Mouse (Mus musculus) kidney, postnatal 4 days (tissue): Measurements from ENCODE around the gene Spon1.

Experiments used
- DNase-seq, 2 experiments: peaks; one replicate each; pipeline ENCODE4 v3.0.0; 2021; ENCODE audit warnings: mixed read lengths in 2 of 2

The Spon1 gene

DNA sequence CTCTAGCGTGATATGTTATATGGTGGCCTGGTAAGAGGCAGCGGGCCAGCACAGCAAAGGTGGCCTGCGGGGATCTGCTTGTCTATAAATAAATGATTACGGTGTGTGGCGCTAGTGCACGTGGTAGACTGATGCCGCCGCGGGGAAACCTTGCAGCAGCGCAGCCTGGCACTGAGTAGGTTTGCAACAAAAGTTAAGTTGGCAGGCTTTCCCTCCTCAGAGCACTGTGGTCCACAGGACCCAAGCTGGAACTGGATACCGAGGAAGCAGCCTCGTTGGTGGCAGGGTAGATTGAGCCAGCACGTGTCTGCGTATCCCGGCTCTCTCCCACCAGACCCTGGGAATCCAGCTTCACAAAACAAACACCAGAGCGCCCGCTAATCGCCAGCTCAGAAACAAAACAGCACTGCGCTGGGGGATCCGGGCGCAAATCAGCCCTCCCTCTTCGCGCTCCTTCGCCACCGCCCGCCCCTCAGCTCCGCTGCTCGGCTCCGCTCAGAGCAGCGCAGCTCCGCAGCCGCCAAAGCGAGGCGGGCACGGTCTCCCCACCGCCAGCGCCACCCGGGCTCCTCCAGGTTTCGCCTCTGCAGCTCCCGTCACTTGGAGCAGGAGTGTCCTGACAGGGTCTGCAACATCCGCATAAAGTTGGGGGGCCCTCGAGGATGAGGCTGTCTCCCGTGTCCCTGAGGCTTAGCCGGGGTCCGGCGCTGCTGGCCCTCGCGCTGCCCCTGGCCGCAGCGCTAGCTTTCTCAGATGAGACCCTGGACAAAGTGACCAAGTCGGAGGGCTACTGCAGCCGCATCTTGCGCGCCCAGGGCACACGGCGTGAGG, at the start of gene Spon1:
TSS of gene Spon1 (plus strand) at position 332 of the 831 bp plus-strand sequence.
- peak; percentile 68 to 80 for DNase-seq

DNA sequence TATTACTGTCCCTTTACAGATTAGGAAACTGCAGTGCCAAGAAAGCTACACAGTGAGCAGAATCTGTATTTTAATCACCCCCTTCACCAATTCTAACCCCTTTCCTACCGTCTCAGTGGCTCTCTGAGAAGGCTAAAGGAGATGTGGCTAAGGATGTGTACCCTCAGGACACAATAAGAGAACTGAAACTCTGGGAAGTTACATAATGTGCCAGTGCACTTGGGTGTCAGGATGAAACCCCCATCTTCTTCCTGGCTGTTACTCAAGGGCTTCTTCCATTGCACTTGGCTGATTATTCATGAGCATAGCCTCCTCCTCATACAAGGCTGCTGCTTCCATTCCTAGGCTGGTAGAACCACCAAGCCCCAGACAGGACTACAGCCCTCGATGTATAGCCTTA, 43.8 kb upstream of the Spon1 start:
- no peak for DNase-seq

DNA sequence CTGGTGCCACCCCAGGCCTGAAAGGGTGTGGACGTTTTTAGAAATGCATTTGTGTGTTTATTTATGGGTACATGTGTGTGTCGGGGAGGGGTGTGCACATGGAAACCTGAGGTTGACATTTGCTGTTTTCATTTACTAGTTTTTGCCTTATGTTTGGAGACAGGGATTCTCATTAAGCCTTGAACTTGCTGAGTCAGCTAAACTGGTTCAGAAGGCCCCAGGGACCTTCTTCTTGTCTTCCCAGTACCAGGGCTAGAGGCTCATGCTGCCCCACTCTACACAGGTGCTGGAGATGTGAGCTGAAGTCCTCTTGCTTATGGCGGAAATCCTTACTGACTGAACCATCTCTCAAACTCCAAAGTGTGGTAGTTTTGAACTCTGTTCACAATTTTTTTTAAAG, 41.9 kb upstream of the Spon1 start:
- DNase-seq, result no peak

DNA sequence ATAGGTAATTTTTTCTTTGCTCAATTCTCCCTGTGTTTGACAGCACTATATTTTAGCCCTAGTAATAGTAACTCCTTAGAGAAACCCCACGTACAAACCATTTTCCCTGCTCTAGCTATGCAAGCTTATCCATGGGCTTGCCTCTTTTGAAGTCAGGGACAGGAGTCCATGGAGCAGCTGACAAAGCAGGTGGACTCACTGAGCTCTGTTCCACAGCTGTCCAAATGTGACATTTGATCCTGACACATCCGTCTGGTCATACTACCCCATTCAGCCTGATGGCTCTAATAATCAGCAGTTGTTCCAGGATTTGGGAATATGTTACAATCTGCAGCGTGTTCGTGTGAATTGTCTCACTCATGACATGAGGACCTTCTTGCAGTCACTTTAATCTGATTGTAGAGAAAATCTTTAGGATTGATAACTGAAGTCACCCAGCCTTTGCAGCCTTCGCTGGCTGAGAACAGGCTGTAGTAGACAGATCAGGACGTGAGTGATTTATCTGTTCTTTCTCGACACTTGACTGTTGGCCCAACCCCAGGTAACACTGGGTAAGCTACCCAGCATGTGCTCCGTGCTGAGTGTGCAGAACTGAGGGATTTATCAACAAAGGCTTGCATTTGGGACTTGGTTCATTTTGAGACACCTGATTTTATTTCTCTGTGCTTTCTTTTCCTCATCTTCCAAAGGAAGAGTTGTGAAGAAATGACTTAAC, 37.6 kb upstream of the Spon1 start:
- DNase-seq, result no peak

DNA sequence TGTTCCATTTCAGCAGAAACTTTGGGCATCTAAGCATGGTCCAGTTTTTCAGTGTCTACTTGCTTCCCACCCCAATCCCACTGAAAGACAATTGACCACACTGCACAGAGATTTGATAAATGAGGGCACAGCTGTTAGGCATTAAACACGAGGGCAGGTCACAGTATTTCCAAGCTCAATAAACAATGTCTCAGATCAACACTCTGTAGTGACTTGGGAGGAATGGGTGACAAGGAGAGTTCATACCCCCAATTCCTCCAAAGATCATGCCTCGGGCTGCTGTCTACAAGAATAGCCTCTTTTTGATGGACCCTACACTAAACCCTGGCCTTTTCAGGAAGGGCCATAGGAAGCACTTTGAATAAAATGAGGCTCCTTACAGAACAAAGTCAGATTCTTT, 36.9 kb upstream of the Spon1 start:
- DNase-seq, result no peak

DNA sequence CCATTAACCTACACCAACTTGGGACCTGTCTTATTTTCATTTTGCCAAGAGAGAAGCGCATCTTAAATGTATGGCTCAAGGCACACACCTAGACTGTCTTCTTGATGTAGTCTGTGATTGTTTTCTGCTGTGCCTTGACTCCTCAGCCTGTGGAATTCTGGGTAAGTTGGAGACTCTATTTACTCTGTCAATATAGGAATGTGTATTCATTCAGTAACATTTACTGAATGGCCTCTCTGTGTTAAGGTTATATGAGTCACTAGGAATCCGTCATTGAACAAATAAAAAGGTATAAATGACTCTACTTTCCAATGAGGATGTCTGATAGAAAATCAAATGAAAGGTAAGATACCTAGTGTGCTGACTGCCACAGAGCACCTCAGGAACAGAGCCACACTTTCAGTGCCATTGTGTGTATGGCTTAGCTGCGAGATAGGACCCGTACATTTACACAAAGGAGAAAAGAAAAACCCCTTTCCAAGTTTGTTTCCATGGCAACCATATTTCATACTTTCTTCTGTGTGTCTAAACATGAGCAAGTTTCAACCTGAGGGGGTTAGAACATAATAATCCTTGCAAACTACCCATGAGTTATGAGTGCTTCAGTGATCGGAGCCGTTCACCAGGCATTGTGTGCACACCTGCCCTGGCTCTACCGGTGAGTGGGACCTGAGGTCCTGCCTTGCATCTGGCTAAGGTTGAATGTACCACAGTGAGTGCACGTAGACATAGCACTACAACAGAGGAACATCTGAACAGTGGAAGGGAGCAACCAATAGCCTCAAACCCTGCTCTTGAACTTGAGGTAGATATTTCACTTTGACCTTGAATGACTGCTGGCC, 35.2 kb upstream of the Spon1 start:
- DNase-seq, result no peak

DNA sequence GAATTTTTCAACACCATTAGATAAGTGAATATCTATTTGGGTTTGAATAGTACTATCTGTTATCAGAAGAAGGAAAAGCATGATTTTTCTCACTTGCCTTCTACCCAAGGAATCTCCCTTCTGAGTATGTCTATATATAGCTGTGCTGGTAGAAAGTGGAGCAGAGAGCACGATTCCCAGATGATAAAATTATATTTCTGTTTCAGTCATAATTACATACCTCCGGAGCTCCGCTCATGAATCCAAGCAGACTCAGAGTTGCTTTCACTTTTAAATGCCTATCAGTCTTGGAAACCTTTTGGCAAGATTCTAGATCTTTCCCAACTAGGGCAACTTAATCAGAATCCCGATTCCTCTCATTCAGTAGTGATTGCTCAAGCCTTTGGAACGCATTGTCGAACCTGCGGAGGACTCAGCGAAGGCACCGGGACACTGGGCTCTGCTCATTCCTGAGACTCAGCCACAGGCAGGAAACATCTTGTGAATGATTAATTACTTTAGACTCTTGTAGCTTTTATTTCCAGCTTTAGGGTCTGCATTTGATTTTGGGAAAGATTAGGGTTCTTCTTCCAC, 27.9 kb upstream of the Spon1 start:
- no peak for DNase-seq

DNA sequence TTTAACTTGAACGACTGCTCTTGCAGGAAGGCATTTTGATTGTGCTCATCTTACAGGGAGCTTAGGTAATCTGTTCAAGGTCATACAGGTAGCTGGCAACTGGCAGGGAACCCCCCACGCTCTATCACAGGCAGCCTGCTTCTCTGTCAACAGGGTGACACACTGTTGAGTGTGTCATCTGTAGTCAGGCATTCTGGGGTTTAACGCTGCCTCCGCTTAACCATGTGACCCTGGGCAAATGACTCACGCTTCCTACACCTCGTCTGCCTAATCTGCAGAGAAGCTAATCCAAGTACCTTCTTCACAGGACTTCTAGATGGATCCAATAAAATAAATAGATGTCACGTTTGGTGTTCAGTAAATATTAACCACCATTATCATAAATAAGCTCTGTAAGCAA, 26.6 kb upstream of the Spon1 start:
- DNase-seq, result no peak

DNA sequence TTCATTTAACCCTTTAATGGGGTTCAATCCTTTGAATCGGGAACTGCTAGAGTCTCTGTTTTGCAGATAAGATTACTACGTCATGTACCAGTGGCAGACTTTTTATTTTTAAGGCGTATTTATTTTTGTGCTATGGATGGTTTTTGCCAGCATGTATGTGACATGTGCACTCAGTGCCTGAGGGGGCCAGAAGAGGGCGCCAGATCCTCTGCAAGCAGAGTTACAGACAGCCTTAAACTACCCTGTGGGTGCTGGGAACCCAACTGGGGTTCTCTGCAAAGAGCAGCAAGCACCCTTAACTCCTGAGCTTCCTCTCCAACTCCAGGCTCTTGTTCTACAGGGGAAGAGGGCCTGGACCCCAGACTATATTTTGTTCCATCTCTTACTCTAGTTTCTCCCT, 23.2 kb upstream of the Spon1 start:
- no peak for DNase-seq

DNA sequence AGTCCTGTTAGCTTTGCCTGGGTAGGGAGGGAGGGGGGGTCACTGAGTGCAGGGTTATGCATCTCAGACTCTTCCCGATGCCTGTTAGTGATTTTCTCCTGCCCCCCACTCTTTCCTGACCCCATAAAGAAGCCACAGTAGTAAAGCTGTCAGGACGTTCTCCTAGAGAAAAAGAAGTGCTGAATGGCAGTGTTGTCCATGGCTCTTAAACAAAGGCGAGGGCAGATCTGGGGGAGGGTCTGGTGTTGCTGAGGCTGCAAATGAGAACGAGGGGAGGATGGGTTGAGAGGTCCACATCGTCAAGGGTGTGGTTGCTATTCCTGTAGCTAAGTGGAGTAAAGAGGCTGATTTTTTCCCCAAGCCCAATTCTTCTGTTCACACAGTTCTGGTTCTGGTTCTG, 21.8 kb upstream of the Spon1 start:
- peak in 1 of 2 experiments; percentile 21 for DNase-seq

DNA sequence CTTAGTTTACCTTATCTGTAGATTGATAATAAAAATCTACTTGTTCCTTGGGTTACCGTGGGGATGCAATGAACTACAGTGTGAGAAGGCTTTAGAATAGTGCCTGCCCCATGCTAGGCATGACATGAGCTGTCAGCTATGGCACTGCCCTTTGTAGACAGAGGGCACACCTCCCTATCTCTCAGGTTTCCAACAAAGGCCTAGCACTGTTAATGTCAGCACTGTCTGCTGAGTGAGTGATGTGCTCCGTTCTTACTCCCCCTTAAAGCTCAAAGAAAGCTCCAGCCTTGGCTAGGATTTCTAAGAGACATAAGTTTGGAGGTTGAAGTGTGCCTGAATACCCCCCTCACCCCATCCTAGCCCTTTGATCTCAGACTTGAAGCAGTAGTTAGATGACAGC, 9.2 kb upstream of the Spon1 start:
- DNase-seq, result no peak

DNA sequence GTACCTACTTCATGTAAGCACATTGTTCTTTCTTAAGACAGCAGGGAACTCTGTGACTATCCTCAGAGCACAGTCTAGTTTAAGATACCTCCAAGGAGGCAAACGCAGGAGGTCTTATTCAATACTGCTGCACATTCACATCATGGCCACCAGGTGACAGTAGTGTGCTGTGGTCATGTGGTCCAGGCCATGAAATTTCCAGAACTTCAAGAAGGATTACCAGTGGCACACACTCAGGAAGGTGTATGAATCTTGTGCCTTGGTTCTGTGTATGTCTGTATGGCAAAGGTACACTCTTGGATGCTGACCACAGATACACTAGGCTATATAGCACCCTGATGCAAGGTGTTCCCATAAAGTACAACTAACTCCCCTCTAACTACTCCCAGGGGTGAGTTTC, 6.6 kb upstream of the Spon1 start:
- DNase-seq, result peak; percentile 62 to 73

DNA sequence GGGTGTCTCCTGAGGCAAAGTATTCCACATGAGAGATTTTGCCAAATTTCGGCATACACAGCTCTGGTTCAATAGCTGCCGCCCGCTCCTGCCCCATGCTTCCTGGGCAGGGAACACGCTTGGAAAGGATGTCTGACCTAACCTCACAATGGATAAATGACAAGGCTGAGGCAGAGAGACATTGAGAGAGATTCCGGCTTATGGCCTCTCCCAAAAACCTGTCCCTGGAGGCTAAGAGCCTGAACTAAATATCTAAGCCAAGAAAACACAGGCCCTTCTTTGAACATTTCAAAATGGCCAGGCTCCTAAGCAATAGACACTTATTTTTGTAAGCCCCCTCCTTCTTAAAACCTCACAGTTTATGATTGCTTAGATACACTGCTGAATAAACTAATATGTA, 665 bp upstream of the Spon1 start:
- no peak for DNase-seq

DNA sequence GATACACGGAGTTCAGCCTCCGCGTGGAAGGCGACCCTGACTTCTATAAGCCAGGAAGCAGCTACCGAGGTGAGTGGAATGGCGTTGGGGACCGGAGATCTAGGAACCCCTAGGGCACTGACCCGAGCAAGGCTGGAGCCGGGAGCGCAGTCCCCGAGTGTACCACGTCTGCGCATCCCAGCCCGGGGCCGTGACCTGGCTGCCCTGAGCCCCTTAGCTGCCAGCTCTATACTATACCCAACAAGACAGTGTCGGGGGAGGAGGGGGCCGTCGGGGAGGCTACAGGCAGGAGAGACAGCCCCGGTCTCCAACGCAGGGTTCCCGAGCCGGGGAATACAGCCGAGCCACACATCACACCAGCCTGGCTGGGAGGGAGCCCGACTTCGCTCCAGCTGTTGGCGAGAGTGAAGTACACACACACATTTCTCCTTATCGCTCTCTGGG, 722 bp downstream of the Spon1 start:
- peak; percentile 44 to 55 for DNase-seq

DNA sequence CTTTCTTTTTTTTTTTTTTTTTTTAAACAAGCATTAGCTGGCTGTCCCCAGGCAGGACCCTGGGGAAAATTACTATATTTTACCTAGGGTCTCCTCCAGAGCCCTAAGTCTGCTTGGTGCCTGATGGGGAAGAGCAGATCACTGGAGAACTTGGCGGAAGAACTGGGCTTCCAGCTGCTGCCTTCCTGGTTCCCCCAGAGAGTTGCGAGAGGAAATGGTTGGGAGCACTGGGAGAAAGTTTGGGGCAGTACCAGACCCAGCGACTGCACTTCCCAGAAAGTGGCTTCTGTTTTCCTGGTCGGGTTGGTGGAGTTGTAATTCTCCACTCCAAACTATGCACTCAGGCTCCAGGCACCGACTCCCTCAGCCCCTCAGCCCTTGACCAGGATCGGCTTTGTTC, 1.7 kb downstream of the Spon1 start:
- DNase-seq, result peak; percentile 14 to 19

DNA sequence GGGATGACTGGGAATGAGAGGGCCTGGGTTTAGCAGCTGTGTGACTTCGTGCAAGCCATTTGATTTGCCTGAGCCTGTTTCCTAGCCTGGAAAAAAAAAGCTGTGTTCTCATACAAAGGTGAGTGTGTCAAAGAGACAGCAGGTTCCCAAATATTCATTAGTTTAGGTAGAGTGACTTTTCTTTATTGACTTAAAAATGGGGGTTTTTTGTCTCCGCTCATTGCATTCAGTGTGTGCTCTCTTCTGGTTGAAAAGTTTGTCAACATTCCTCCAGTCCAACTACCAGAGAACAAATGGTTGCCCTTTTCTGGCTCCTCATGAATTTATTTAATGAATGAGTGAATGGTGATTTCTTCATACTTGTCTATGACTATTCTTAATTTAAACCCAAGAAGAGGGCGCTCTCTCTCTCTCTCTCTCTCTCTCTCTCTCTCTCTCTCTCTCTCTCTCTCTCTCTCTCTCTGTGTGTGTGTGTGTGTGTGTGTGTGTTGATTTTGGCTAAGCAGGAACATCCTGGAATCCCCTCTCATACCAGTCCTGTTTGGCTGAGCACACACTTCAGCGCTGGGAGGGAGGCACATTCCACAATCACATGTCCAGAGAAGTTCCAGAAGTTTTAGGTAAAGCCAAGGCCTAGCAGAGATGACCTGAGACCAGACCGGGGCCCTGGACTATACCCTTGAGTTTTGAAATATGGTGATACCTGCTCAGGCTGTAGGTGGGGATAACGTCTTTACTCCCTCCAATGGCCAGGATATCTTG, 2.6 kb downstream of the Spon1 start:
- peak; percentile 17 to 36 for DNase-seq

DNA sequence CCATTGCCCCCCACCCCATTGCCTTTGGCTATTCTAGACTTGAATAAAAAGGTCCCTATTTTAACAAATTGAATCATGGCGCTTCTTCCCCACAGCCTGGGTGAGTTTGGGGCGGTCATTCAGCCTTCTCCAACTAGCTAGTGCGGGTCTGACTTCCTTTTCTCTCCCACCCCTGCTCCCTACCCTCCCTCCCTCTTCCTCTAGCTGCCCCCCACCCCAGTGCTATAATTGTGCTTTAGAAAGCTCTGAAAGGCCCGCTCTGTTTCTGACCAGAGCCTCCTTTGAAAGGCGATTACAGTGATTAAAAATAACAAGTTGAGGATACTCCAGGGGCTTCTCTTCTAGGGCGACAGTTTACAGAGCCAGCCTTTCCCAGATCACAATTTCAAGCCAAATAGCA, 3.5 kb downstream of the Spon1 start:
- DNase-seq, result no peak

DNA sequence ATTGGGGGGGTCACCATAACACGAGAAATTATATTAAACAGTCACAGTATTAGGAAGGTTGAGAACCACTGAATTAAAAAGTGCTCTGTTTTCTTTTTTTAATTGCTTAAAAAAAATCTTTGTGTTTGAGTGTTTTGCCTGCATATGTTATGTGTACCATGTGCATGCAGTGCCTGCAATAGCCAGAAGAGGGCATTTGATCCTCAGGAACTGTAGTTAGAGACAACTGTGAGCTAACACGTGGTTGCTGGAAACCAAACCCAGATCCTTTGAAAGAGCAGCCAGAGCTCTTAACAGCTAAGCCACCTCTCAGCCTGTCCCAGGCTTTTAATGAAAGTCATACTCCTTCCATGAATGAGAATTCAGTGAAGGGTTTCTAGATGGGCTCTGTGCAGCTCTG, 6.3 kb downstream of the Spon1 start:
- DNase-seq, result peak; percentile 30 to 52

DNA sequence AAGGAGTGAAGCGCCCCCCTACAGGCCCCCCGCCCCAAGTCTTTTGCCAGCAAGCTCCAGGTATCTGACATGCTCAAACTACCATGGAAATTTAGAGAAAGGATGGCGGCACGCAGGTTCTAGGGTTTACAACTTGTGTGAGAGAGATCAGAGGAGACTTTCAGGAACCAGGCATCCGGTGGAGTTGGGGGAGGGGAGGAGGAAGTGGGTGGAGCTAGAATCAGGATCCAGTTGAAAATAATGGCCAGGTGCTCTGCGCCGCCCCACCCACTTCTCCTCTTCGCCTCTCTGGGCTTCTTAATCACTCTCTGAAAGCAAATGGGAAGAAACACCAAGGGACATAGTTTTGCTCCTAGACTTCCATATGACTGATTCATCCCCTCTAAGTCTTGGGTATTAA, 7.6 kb downstream of the Spon1 start:
- DNase-seq, result peak; percentile 30 to 46

DNA sequence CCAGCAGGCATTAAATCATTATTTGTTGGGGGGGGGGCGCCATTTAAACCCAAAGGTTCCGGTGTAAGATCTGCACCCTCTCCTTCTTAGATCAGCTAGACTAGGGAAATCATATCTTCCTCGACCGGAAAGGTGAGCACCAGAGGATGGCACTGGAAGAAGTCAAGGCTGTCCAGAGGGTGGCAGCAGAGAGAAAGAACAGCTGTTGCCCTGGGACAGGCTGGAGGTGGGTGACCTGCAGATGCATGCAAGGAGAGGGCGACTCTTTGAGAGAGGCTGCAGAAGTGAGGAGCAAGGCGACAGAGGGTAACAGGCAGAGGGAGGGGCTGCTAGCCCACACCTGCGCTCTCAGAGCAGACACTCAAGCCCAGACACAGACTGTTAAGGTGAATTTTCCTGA, 8.2 kb downstream of the Spon1 start:
- peak; percentile 76 to 82 for DNase-seq

DNA sequence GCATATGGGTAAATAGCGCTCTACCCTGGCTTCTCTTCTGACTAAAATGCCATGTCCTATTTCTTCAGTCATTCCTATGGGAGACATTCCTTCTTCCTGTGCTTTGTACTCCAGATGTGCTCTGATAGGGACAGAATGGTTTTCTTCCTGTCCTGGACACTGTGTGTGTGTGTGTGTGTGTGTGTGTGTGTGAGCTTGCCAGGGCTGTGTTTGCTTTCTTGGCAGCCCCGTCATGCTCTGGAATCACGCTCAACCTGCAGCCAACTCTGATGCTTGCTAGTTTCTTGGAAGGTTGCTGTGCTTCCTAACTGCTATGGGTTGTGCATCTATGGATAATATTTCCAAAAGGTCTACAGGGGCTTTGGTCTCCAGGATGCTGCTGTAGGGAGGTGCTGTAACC, 9.1 kb downstream of the Spon1 start:
- DNase-seq, result peak; percentile 16 to 21

DNA sequence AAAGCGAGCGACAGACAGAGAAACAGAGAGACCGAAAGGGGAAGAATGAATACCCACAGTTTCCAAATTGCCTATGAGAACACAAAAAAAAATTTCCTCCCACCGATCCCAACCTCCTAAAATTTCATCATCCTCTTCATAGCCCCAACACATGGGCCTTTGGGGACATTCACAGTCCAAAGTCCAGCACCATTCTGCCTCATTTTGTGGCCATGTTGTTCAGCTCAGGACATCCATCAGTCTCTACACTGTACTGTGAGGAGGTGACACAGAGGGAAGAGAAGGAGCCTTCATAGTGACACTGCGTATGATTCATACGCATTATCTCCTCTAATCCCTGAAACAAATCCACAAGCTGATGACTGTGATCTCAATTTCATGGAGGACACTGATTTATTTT, 12.7 kb downstream of the Spon1 start:
- DNase-seq, result no peak
